Mouse (Mus musculus) frontal cortex, postnatal 14 days (tissue): ENCODE measurements around the gene Nxph2.
"Not testable (repeated sequence)": the region's sequence is repeated elsewhere in the genome, so short reads cannot be mapped to it uniquely, and the experiment has no call there.

Experiments used
- DNase-seq, 2 experiments: peaks; one replicate each; pipeline ENCODE4 v3.0.0; 2022; ENCODE audit warnings: low spot score in 2 of 2

Nxph2 gene

GRCm38 (mm10) chr2:23320746-23321585 is at the start of gene Nxph2:
Gene Nxph2 (plus strand): TSS chr2:23321246.
- peak; percentile 6 to 20 for DNase-seq

- not testable (repeated sequence) for DNase-seq
Observed at GRCm38 (mm10) chr2:23290991-23291390, 30.1 kb upstream of the Nxph2 start.

GRCm38 (mm10) chr2:23314869-23315268 is 6.2 kb upstream of the Nxph2 start:
- no peak for DNase-seq
